Mouse (Mus musculus): ENCODE measurements around the gene Cep44. TPM values are rescaled to one million over a fixed set of nuclear protein-coding genes. Genes with fewer than 3 reads are reported as not detected.
A peak's percentile ranks its signal among the peaks of the same experiment; 100 is the strongest.

Cep44 gene
- polyA plus RNA-seq (2014; fragmentation: Nextera tagmentation; extraction: Ambion mirVana): 29.3 and 34.1 TPM in 2 replicates

DNA sequence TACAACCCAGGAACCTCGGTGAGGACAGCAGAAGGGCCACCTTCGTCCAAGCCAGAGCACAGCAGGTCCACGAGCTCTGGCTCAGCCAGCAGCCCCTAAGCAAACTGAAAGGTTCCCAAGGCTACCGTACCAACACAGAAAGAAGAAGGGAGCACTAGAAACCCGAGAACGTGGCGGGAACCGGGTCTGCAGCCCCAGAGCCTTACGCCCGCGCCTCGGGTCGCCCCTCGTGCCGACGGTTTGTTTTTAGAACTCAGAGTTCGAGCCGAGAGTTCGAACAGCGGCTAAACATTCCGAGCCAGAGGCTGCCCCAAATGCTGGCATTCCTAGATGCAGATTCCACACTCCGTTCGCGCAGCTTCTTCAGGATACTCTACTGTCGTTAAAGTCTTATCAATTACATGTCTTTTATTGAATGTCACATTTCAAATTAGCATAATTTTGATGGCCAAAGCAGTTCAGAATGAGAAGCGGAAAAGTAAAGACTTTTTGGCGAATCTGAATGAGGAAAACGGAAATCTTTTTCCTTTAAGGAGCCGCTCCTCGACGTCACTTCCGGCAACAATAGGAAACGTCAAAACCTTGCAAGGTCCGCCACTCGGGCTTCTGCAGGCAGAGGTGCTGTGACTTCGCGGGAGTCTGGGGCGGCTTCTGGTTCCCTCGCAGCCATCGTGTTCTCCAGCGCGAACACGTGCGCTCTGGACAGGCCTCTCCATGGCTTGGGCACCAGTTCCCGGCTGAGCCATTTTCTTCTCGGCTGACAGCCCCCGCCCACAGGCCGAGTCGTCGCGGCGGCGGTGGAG lies at the start of gene Cep44, which contains the start of gene Fbxo8:
Cep44 (minus strand) TSS at position 490 of the 803 bp plus-strand sequence.
Fbxo8 (plus strand) TSS at position 533 of the 803 bp plus-strand sequence.
- peak; percentile 93 for ATAC-seq

DNA sequence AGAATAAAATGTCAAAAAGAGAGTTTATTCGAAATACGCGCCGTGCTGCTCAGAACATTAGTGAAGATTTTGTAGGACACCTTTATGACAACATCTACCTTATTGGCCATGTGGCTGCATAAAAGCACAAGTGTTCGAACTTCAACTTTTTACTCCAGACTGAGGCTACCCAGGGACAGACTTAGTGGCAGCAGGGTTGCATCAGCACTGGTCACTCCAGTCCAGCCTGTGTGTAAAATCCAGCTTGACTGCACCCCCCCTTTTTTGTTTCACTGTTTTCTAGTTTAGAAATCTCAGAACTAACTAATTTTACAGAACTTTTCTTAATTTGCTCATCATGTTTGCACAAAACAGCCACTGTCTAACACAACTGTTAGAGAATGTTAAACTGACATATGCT lies 40.7 kb upstream of the Cep44 start:
- 95% methylated on average over 5 of the region's 5 CpGs for WGBS
- DNase-seq (ENCODE audit: low spot score) (no peak), ATAC-seq (no peak)
- H3K9me3 ChIP-seq (replicated peaks; ENCODE audit: control insufficient read depth, low read length): no peaks in the 10 kb centered on the region
- no peak overlapping the region for H3K9ac ChIP-seq (ENCODE audit: low read length)
- H3K4me1 ChIP-seq (ENCODE audit: control insufficient read depth, insufficient read depth, low read length): no peaks in the 10 kb centered on the region
- H3K27ac ChIP-seq (ENCODE audit: low read depth, low read length): no peak overlapping the region
- no peak overlapping the region for H3K4me2 ChIP-seq (ENCODE audit: low read length)
- H3K36me3 ChIP-seq (ENCODE audit: control insufficient read depth, insufficient read depth, low read length): peaks cover 7% of the 10 kb centered on the region; the same call in 1 of the 2 replicates
- H3K27me3 ChIP-seq (replicated peaks; ENCODE audit: control insufficient read depth, insufficient read depth, low read length): no peaks in the 10 kb centered on the region
- no peak overlapping the region for H3K4me3 ChIP-seq (ENCODE audit: low read depth, low read length)

More for the DNA sequence above, at the start of gene Cep44, which contains the start of gene Fbxo8:
- Histone ChIP-seq H3K27me3 (replicated peaks; ENCODE audit: control insufficient read depth, insufficient read depth, low read length) (no peaks in the 10 kb centered on the region), H3K9me3 (replicated peaks; ENCODE audit: control insufficient read depth, low read length) (no peaks in the 10 kb centered on the region), H3K27ac (ENCODE audit: low read depth, low read length) (peak within 1 kb of the TSS; percentile 77), H3K4me3 (ENCODE audit: low read depth, low read length) (peak within 1 kb of the TSS; percentile 71), H3K9ac (ENCODE audit: low read length) (peak within 1 kb of the TSS; percentile 82), H3K4me1 (ENCODE audit: control insufficient read depth, insufficient read depth, low read length) (peaks cover 5% of the 10 kb centered on the region; the same call in 1 of the 2 replicates), H3K36me3 (ENCODE audit: control insufficient read depth, insufficient read depth, low read length) (no peaks in the 10 kb centered on the region), H3K4me2 (ENCODE audit: low read length) (peak within 1 kb of the TSS; percentile 67)
- peak; percentile 97 for DNase-seq (ENCODE audit: low spot score)
- under 1% methylated on average over 53 of the region's 53 CpGs for WGBS

DNA sequence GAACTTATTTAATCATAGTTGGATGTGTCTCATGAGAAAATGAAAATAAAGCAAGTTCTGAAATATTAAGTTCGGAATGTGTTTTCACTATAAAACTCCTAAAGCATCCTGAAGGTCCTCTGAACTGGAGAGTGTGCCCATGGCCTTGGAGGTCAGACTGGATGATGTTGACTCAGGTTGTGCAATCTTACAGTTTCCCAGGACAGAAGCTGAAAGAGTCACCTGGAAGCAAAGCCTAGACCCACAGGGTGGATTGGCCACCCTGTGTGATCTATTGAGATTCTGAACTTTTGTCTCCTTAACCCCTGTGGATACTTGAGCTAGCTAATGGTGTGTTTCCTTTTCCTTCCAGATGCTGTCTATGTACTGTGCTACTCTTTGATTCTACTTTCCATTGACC lies 40.2 kb upstream of the Cep44 start:
- Histone ChIP-seq H3K27ac (ENCODE audit: low read depth, low read length) (no peak overlapping the region), H3K4me1 (ENCODE audit: control insufficient read depth, insufficient read depth, low read length) (no peaks in the 10 kb centered on the region), H3K4me2 (ENCODE audit: low read length) (no peak overlapping the region), H3K9ac (ENCODE audit: low read length) (no peak overlapping the region), H3K36me3 (ENCODE audit: control insufficient read depth, insufficient read depth, low read length) (peaks cover 7% of the 10 kb centered on the region; the same call in 1 of the 2 replicates), H3K9me3 (replicated peaks; ENCODE audit: control insufficient read depth, low read length) (no peaks in the 10 kb centered on the region), H3K27me3 (replicated peaks; ENCODE audit: control insufficient read depth, insufficient read depth, low read length) (no peaks in the 10 kb centered on the region), H3K4me3 (ENCODE audit: low read depth, low read length) (no peak overlapping the region)
- ATAC-seq (no peak), DNase-seq (ENCODE audit: low spot score) (no peak)
- WGBS: 96% methylated on average over 1 of the region's 1 CpGs

DNA sequence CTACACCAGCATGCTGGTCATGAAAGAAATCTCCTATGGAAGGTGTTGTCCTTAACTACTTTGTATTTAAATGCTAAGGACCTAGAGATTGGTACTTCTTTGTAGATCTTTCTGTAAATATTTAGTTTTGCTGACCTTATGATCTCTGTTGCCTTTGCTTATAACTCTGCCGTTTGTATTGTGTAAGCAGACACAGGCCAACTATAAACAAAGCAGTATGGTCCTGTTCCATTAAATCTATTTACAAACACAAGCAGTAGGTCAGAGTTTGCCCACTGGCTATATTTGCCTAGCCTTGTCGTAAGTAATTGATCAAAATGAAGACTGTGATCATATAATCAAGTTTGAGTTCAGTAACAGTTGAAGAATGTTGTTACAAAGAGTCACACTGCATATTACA lies 38.2 kb upstream of the Cep44 start:
- no peak overlapping the region for H3K4me3 ChIP-seq (ENCODE audit: low read depth, low read length)
- no peak overlapping the region for H3K4me2 ChIP-seq (ENCODE audit: low read length)
- H3K27me3 ChIP-seq (replicated peaks; ENCODE audit: control insufficient read depth, insufficient read depth, low read length): no peaks in the 10 kb centered on the region
- peaks cover 7% of the 10 kb centered on the region; the same call in 1 of the 2 replicates for H3K36me3 ChIP-seq (ENCODE audit: control insufficient read depth, insufficient read depth, low read length)
- DNase-seq (ENCODE audit: low spot score) (no peak), ATAC-seq (no peak)
- 80% methylated on average over 2 of the region's 2 CpGs for WGBS
- no peaks in the 10 kb centered on the region for H3K9me3 ChIP-seq (replicated peaks; ENCODE audit: control insufficient read depth, low read length)
- no peak overlapping the region for H3K27ac ChIP-seq (ENCODE audit: low read depth, low read length)
- H3K9ac ChIP-seq (ENCODE audit: low read length): no peak overlapping the region
- no peaks in the 10 kb centered on the region for H3K4me1 ChIP-seq (ENCODE audit: control insufficient read depth, insufficient read depth, low read length)

DNA sequence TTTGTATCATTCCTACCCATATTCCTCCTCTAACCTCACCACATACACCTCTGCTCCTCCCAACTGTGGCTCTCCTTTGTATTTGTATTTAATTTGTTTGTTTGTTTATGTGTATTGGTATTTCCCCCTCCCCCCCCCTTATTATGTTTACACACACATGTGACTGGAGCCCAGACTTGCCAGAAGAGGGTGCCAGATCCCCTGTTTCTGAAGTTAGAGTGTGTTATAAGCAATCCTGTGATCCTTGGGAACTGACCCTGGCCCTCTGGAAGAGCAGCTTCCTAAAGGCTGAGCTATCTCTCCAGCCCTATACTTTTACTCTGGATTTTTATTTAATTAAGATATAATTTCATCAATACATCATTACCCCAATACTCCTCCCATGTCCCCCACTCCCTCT lies 32.0 kb upstream of the Cep44 start:
- no peak for ATAC-seq
- H3K9ac ChIP-seq (ENCODE audit: low read length): no peak overlapping the region
- DNase-seq (ENCODE audit: low spot score): peak; percentile 0
- no peak overlapping the region for H3K4me2 ChIP-seq (ENCODE audit: low read length)
- H3K27me3 ChIP-seq (replicated peaks; ENCODE audit: control insufficient read depth, insufficient read depth, low read length): no peaks in the 10 kb centered on the region
- H3K4me1 ChIP-seq (ENCODE audit: control insufficient read depth, insufficient read depth, low read length): no peaks in the 10 kb centered on the region
- no peak overlapping the region for H3K4me3 ChIP-seq (ENCODE audit: low read depth, low read length)
- H3K9me3 ChIP-seq (replicated peaks; ENCODE audit: control insufficient read depth, low read length): no peaks in the 10 kb centered on the region
- H3K36me3 ChIP-seq (ENCODE audit: control insufficient read depth, insufficient read depth, low read length): no peaks in the 10 kb centered on the region; the same call in 1 of the 2 replicates
- H3K27ac ChIP-seq (ENCODE audit: low read depth, low read length): no peak overlapping the region

DNA sequence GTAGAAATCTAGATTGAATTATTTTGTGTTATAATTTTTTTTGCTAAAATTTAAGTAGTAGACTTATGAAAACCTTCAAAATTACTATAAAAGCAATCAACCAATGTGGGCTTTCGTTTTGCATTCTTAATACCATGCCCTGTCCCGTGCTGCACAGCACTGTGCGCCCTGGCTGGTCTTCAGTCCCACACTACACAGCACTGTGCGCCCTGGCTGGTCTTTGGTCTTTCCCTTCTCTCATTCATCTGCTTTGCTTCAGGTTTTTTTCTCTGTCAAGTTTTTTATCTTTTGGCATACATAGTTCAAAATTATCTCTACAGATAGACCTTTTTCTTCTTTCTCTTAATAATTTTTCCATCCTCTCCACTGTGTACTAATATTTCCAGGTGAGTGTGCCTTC lies 30.1 kb upstream of the Cep44 start:
- Histone ChIP-seq H3K36me3 (ENCODE audit: control insufficient read depth, insufficient read depth, low read length) (no peaks in the 10 kb centered on the region; the same call in 1 of the 2 replicates), H3K4me2 (ENCODE audit: low read length) (no peak overlapping the region), H3K27ac (ENCODE audit: low read depth, low read length) (no peak overlapping the region), H3K4me3 (ENCODE audit: low read depth, low read length) (no peak overlapping the region), H3K9ac (ENCODE audit: low read length) (no peak overlapping the region), H3K27me3 (replicated peaks; ENCODE audit: control insufficient read depth, insufficient read depth, low read length) (no peaks in the 10 kb centered on the region), H3K9me3 (replicated peaks; ENCODE audit: control insufficient read depth, low read length) (no peaks in the 10 kb centered on the region), H3K4me1 (ENCODE audit: control insufficient read depth, insufficient read depth, low read length) (no peaks in the 10 kb centered on the region)
- 91% methylated on average over 4 of the region's 4 CpGs for WGBS
- ATAC-seq (no peak), DNase-seq (ENCODE audit: low spot score) (no peak)

DNA sequence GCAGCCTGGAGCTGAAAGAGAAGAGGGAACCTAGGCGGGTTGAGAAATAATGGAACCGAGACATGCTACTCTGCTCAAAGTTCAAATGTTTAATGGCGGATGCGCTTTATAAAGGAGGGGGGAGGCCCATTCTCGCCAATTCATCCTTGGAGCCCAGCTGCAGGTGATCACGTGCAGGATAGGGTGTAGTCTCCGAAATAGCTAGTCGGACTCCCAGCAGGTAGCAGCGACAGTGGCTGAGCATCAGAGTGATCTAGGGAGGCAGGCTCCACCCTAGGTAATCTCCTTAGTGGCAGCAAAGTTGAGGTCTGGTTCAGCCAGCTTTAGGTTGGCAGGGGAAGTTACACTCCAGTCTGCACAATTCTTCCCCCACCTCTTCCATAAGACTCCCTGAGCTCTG lies 16.0 kb upstream of the Cep44 start:
- Histone ChIP-seq H3K27me3 (replicated peaks; ENCODE audit: control insufficient read depth, insufficient read depth, low read length) (no peaks in the 10 kb centered on the region), H3K36me3 (ENCODE audit: control insufficient read depth, insufficient read depth, low read length) (0 out of 2 replicates have a peak, but pooled peaks cover 2% of the 10 kb centered on the region), H3K4me1 (ENCODE audit: control insufficient read depth, insufficient read depth, low read length) (no peaks in the 10 kb centered on the region), H3K9me3 (replicated peaks; ENCODE audit: control insufficient read depth, low read length) (no peaks in the 10 kb centered on the region), H3K4me3 (ENCODE audit: low read depth, low read length) (no peak overlapping the region), H3K9ac (ENCODE audit: low read length) (no peak overlapping the region), H3K4me2 (ENCODE audit: low read length) (no peak overlapping the region), H3K27ac (ENCODE audit: low read depth, low read length) (no peak overlapping the region)
- WGBS: 92% methylated on average over 9 of the region's 9 CpGs
- DNase-seq (ENCODE audit: low spot score) (no peak), ATAC-seq (no peak)

DNA sequence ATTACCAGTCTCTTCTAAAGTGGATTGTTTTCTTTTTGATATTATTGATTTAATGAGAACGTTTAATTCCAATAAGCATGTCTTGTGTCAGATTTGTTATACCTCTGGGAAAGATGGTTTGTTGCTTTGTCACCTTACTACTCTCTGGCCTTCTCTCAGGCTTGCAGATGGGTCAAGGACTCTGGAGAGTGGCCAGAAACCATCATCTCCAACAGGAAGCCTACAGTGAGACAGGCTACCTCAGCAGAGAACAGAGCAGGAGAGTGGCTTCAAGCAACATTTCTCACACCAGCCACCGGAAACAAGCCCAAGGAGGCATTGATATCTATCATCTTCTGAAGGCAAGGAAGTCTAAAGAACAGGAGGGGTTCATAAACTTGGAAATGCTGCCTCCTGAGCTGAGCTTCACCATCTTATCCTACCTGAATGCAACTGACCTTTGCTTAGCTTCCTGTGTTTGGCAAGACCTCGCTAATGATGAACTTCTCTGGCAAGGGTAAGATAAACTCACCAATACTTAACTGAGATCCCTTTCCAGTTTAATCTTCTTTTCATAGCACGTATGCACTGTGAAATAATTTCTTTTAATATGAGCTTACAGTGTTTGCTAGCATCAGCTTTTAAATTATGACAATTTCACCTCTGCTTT lies 13.7 kb upstream of the Cep44 start:
- whole genome bisulfite sequencing: 84% methylated on average over 4 of the region's 4 CpGs
- no peak overlapping the region for H3K27ac ChIP-seq (ENCODE audit: low read depth, low read length)
- H3K9me3 ChIP-seq (replicated peaks; ENCODE audit: control insufficient read depth, low read length): no peaks in the 10 kb centered on the region
- ATAC-seq (no peak), DNase-seq (ENCODE audit: low spot score) (no peak)
- no peak overlapping the region for H3K4me3 ChIP-seq (ENCODE audit: low read depth, low read length)
- no peak overlapping the region for H3K4me2 ChIP-seq (ENCODE audit: low read length)
- no peaks in the 10 kb centered on the region for H3K4me1 ChIP-seq (ENCODE audit: control insufficient read depth, insufficient read depth, low read length)
- H3K27me3 ChIP-seq (replicated peaks; ENCODE audit: control insufficient read depth, insufficient read depth, low read length): no peaks in the 10 kb centered on the region
- H3K9ac ChIP-seq (ENCODE audit: low read length): no peak overlapping the region
- 0 out of 2 replicates have a peak, but pooled peaks cover 2% of the 10 kb centered on the region for H3K36me3 ChIP-seq (ENCODE audit: control insufficient read depth, insufficient read depth, low read length)
